Comparison of ENCODE assay signal across 8 mouse cellular contexts in genomic region chr7:139515959-139516660, GRCm38 (mm10).
DNase-seq lines count a peak whose midpoint lies in the region; ATAC-seq and TF ChIP-seq lines count a peak whose summit lies in the region.

No protein-coding gene starts in this region.

- peak; percentile 56 for DNase-seq in embryonic facial prominence, embryonic 14.5 days (ENCODE audit: low spot score)
- DNase-seq in embryonic facial prominence, embryonic 10.5 days (ENCODE audit: low spot score) = no peak
- peak; percentile 83 for DNase-seq in fibroblast of lung, adult 2 months (ENCODE audit: low read depth)
- peak; percentile 45 for DNase-seq in lung, postnatal 0 days (ENCODE audit: low spot score)
- DNase-seq in hindbrain, embryonic 10.5 days (ENCODE audit: low spot score) = no peak
- no peak for DNase-seq in frontal cortex, postnatal 25 days (ENCODE audit: low spot score in 2 of 2)

- H3K27ac ChIP-seq in embryonic facial prominence, embryonic 14.5 days (replicated peaks; ENCODE audit: low read depth, low read length) = no peak overlapping the region
- H3K27ac ChIP-seq in embryonic facial prominence, embryonic 10.5 days (replicated peaks) = no peak overlapping the region
- no peak overlapping the region for H3K27ac ChIP-seq in intestine, embryonic 15.5 days
- no peak overlapping the region for H3K27ac ChIP-seq in lung, postnatal 0 days (ENCODE audit: low read length)
- no peak overlapping the region for H3K27ac ChIP-seq in hindbrain, embryonic 10.5 days

- 71% methylated on average over 13 of the region's 13 CpGs for WGBS in embryonic facial prominence, embryonic 14.5 days
- WGBS in embryonic facial prominence, embryonic 10.5 days = 81% methylated on average over 13 of the region's 13 CpGs
- 78% methylated on average over 13 of the region's 13 CpGs for WGBS in intestine, embryonic 15.5 days
- WGBS in lung, postnatal 0 days = 75% methylated on average over 13 of the region's 13 CpGs
- 88% methylated on average over 13 of the region's 13 CpGs for WGBS in hindbrain, embryonic 10.5 days

- H3K27me3 ChIP-seq in embryonic facial prominence, embryonic 14.5 days (replicated peaks; ENCODE audit: control insufficient read depth, insufficient read depth, low read length) = no peaks in the 10 kb centered on the region
- 0 out of 2 replicates have a peak, but pooled peaks cover 9% of the 10 kb centered on the region for H3K27me3 ChIP-seq in embryonic facial prominence, embryonic 10.5 days (replicated peaks; ENCODE audit: low read depth, poor library complexity, severe bottlenecking)
- H3K27me3 ChIP-seq in intestine, embryonic 15.5 days (replicated peaks) = no peaks in the 10 kb centered on the region
- H3K27me3 ChIP-seq in lung, postnatal 0 days (replicated peaks; ENCODE audit: insufficient read depth, low read length) = no peaks in the 10 kb centered on the region
- H3K27me3 ChIP-seq in hindbrain, embryonic 10.5 days (ENCODE audit: insufficient read depth, poor library complexity, severe bottlenecking) = peaks cover 94% of the 10 kb centered on the region

- H3K36me3 ChIP-seq in embryonic facial prominence, embryonic 14.5 days (ENCODE audit: control insufficient read depth, insufficient read depth, low read length) = peaks cover 12% of the 10 kb centered on the region; the same call in 1 of the 2 replicates
- H3K36me3 ChIP-seq in embryonic facial prominence, embryonic 10.5 days (replicated peaks) = peaks cover 18% of the 10 kb centered on the region
- H3K36me3 ChIP-seq in intestine, embryonic 15.5 days = 0 out of 2 replicates have a peak, but pooled peaks cover 12% of the 10 kb centered on the region
- peaks cover 13% of the 10 kb centered on the region; the same call in 1 of the 2 replicates for H3K36me3 ChIP-seq in lung, postnatal 0 days (ENCODE audit: insufficient read depth, low read length)
- H3K36me3 ChIP-seq in hindbrain, embryonic 10.5 days = peaks cover 8% of the 10 kb centered on the region; the same call in 1 of the 2 replicates

- ATAC-seq in embryonic facial prominence, embryonic 14.5 days (ENCODE audit: low read depth) = peak; percentile 41; the same call in 1 of the 2 replicates
- peak; percentile 56; the same call in 1 of the 2 replicates for ATAC-seq in intestine, embryonic 15.5 days
- peak; percentile 64 for ATAC-seq in lung, postnatal 0 days
- no peak for ATAC-seq in inflammation-experienced regulatory T-cells, adult 6 months

- no peak overlapping the region for H3K4me2 ChIP-seq in embryonic facial prominence, embryonic 14.5 days (ENCODE audit: low read depth, low read length)
- H3K4me2 ChIP-seq in intestine, embryonic 15.5 days (replicated peaks) = no peak overlapping the region
- no peak overlapping the region for H3K4me2 ChIP-seq in lung, postnatal 0 days (replicated peaks; ENCODE audit: low read depth, low read length)

- H3K9ac ChIP-seq in embryonic facial prominence, embryonic 14.5 days (ENCODE audit: low read depth, low read length) = no peak overlapping the region
- H3K9ac ChIP-seq in intestine, embryonic 15.5 days = no peak overlapping the region
- H3K9ac ChIP-seq in lung, postnatal 0 days (replicated peaks; ENCODE audit: low read depth) = no peak overlapping the region

- no peaks in the 10 kb centered on the region for H3K9me3 ChIP-seq in embryonic facial prominence, embryonic 14.5 days (ENCODE audit: control insufficient read depth, low read length)
- H3K9me3 ChIP-seq in embryonic facial prominence, embryonic 10.5 days = no peaks in the 10 kb centered on the region
- H3K9me3 ChIP-seq in intestine, embryonic 15.5 days = no peaks in the 10 kb centered on the region
- H3K9me3 ChIP-seq in lung, postnatal 0 days (ENCODE audit: low read length) = no peaks in the 10 kb centered on the region
- H3K9me3 ChIP-seq in hindbrain, embryonic 10.5 days = no peaks in the 10 kb centered on the region

- no peak for TF ChIP-seq CTCF in lung, postnatal 0 days (IDR thresholded peaks at IDR 0.05)

- no peak for TF ChIP-seq EP300 in lung, postnatal 0 days (IDR thresholded peaks at IDR 0.05)

- H3K4me1 ChIP-seq in embryonic facial prominence, embryonic 14.5 days (ENCODE audit: control insufficient read depth, insufficient read depth, low read length) = 0 out of 2 replicates have a peak, but pooled peaks cover 6% of the 10 kb centered on the region
- 0 out of 2 replicates have a peak, but pooled peaks cover 7% of the 10 kb centered on the region for H3K4me1 ChIP-seq in embryonic facial prominence, embryonic 10.5 days
- H3K4me1 ChIP-seq in intestine, embryonic 15.5 days (replicated peaks) = no peaks in the 10 kb centered on the region
- no peaks in the 10 kb centered on the region for H3K4me1 ChIP-seq in lung, postnatal 0 days (ENCODE audit: insufficient read depth, low read depth, low read length)
- 0 out of 2 replicates have a peak, but pooled peaks cover 3% of the 10 kb centered on the region for H3K4me1 ChIP-seq in hindbrain, embryonic 10.5 days (replicated peaks)

- H3K4me3 ChIP-seq in embryonic facial prominence, embryonic 14.5 days (ENCODE audit: low read depth, low read length) = no peak overlapping the region
- H3K4me3 ChIP-seq in embryonic facial prominence, embryonic 10.5 days = no peak overlapping the region
- no peak overlapping the region for H3K4me3 ChIP-seq in intestine, embryonic 15.5 days (replicated peaks)
- no peak overlapping the region for H3K4me3 ChIP-seq in lung, postnatal 0 days (ENCODE audit: low read depth, low read length)
- no peak overlapping the region for H3K4me3 ChIP-seq in hindbrain, embryonic 10.5 days

Comparison
In these comparisons a context has a peak if more than half of its experiments do, and no peak if none do; other contexts are left out.
1. DNase-seq: peak in embryonic facial prominence, embryonic 14.5 days (single experiment), fibroblast of lung, adult 2 months (single experiment) and lung, postnatal 0 days (single experiment); none in embryonic facial prominence, embryonic 10.5 days (single experiment), hindbrain, embryonic 10.5 days (single experiment) and frontal cortex, postnatal 25 days (0 of 2).